Mouse (Mus musculus) ES-Bruce4 (cell line): ENCODE data around the gene Slc4a8.

Source experiments
- CTCF ChIP-seq: IDR thresholded peaks from one replicate; pipeline ENCODE4 v1.8.1; 2011; ENCODE audit warnings: low read depth, low read length
- EP300 ChIP-seq: IDR thresholded peaks from 2 replicates; pipeline ENCODE4 v1.6.1; 2011; ENCODE audit warnings: low read depth, low read length; ENCODE audit not compliant: insufficient read depth
- POLR2A ChIP-seq: IDR thresholded peaks from one replicate; pipeline ENCODE4 v1.8.1; 2011; ENCODE audit warnings: low read length; ENCODE audit not compliant: insufficient read depth

DNA sequence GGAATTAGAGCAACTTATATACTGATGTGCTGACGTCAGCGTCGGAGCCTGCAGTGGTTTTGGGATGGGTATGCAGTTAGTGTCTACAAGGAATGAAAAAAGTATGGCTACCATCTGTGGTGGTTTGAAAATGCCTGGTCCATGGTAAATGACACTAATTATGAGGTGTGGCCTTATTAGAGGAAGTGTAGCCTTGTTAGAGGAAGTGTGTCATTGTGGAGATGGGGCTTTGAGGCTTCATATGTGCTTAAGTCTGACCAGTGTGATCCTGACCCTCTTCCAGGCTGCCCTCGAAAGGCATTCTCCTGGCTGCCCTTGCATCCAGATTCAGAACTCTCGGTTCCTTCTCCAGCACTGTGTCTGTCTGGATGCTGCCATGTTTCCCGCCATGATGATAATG, 18.3 kb upstream of the Slc4a8 start:
- TF ChIP-seq POLR2A (no peak), CTCF (no peak), EP300 (no peak)
